Mouse (Mus musculus) testis, adult 2 months (tissue): Measurements from ENCODE around the gene Rpap2. TPM values are rescaled to one million over a fixed set of nuclear protein-coding genes. Genes with fewer than 3 reads are reported as not detected.

Source experiments
- H3K27ac ChIP-seq: fragments of 200-500 bp; 2 replicates; pipeline ENCODE4 v1.5.1; 2012; ENCODE audit warnings: low read depth, low read length; ENCODE audit not compliant: control insufficient read depth, insufficient read depth
- H3K27me3 ChIP-seq: fragments of 200-500 bp; 2 replicates; pipeline ENCODE4 v1.6.1; 2012; ENCODE audit warnings: mild to moderate bottlenecking, low read length, moderate library complexity; ENCODE audit not compliant: control insufficient read depth, insufficient read depth
- H3K36me3 ChIP-seq: fragments of 200-500 bp; 2 replicates; pipeline ENCODE4 v1.6.1; 2012; ENCODE audit warnings: mild to moderate bottlenecking, low read length; ENCODE audit not compliant: control insufficient read depth, insufficient read depth
- H3K4me1 ChIP-seq: fragments of 200-500 bp; 2 replicates; pipeline ENCODE4 v1.6.1; 2012; ENCODE audit warnings: low read length; ENCODE audit not compliant: control insufficient read depth, insufficient read depth
- H3K4me3 ChIP-seq: fragments of 200-500 bp; 2 replicates; pipeline ENCODE4 v1.5.1; 2012; ENCODE audit warnings: low read depth, mild to moderate bottlenecking, low read length, moderate library complexity, mixed read lengths; ENCODE audit not compliant: control insufficient read depth
- CTCF ChIP-seq: fragments of 200-500 bp; IDR thresholded peaks from 2 replicates; pipeline ENCODE4 v1.5.1; 2012; ENCODE audit warnings: low read depth, mild to moderate bottlenecking, inconsistent platforms, low read length, moderate library complexity; ENCODE audit not compliant: control insufficient read depth, insufficient read depth, insufficient replicate concordance
- POLR2A ChIP-seq: fragments of 200-500 bp; IDR thresholded peaks from 2 replicates; pipeline ENCODE4 v1.6.1; 2012; ENCODE audit warnings: low read depth, mild to moderate bottlenecking, inconsistent platforms, low read length, moderate library complexity; ENCODE audit not compliant: control insufficient read depth
- polyA plus RNA-seq: library from polyadenylated mRNA; depleted of rRNA; stranded (reverse); fragments of >200 nt; gene quantifications from 2 replicates; pipeline ENCODE4 v1.2.3, GENCODE M21; 2012; rRNA removed

The Rpap2 gene
- polyA plus RNA-seq, 1 experiment: 10.5 TPM

DNA sequence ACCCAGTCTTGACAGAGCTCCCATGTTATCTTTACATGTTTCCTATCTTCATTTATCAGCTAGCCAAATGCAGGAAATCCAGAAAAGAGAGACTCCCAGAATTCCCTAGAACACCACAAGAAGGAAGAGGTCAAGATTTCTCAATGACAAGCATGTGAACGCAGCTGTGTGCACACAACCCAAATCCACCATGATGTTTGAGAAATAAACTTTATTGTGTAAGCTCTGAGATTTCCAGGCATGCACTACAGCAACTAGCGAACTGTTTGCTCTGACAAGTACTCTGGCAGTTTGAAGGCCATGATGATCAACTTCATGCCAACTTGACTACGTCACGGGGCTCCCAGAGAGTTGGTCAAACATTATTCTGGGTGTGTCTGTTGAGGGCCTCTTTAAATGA lies 108.6 kb downstream of the Rpap2 start:
- Histone ChIP-seq H3K27me3 (no peaks in the 10 kb centered on the region), H3K36me3 (no peaks in the 10 kb centered on the region), H3K4me1 (no peaks in the 10 kb centered on the region), H3K27ac (no peak overlapping the region), H3K4me3 (no peak overlapping the region)
- TF ChIP-seq POLR2A (no peak), CTCF (no peak)

- no peaks in the 10 kb centered on the region for H3K36me3 ChIP-seq
- TF ChIP-seq POLR2A (no peak), CTCF (no peak)
- no peak overlapping the region for H3K4me3 ChIP-seq
- no peak overlapping the region for H3K27ac ChIP-seq
- no peaks in the 10 kb centered on the region for H3K4me1 ChIP-seq
- H3K27me3 ChIP-seq: no peaks in the 10 kb centered on the region
Measured at GRCm38 (mm10) chr5:107706262-107706661, 109.1 kb downstream of the Rpap2 start.

GRCm38 (mm10) chr5:107708124-107708797 lies 111.1 kb downstream of the Rpap2 start:
- H3K36me3 ChIP-seq: no peaks in the 10 kb centered on the region
- H3K4me3 ChIP-seq: no peak overlapping the region
- H3K4me1 ChIP-seq: no peaks in the 10 kb centered on the region
- TF ChIP-seq CTCF: no peak
- TF ChIP-seq POLR2A: no peak
- no peaks in the 10 kb centered on the region for H3K27me3 ChIP-seq
- H3K27ac ChIP-seq: no peak overlapping the region

Other genes with a start within 250 kb of the Rpap2 start
- 1.7 and 2.1 TPM in 2 replicates for gene Ephx4, start 194.6 kb upstream of the Rpap2 start, polyA plus RNA-seq
- 105 and 113 TPM in 2 replicates for gene Lpcat2b, start 165.8 kb upstream of the Rpap2 start, polyA plus RNA-seq
- gene Btbd8, start 159.4 kb upstream of the Rpap2 start, polyA plus RNA-seq: 5.6 and 5.9 TPM in 2 replicates
- 0.05 and 0.11 TPM in 2 replicates for gene Gm42669, start 89.8 kb upstream of the Rpap2 start, polyA plus RNA-seq
- gene 1700028K03Rik, start 62.7 kb upstream of the Rpap2 start, polyA plus RNA-seq: 12.5 and 14.4 TPM in 2 replicates
- gene Glmn, start 515 bp downstream of the Rpap2 start, polyA plus RNA-seq: 8.5 and 8.6 TPM in 2 replicates
- gene Gfi1, start 128.7 kb downstream of the Rpap2 start, polyA plus RNA-seq: 1.3 and 1.8 TPM in 2 replicates
- 277 and 282 TPM in 2 replicates for gene Ube2d2b, start 232.7 kb downstream of the Rpap2 start, polyA plus RNA-seq